Mouse (Mus musculus) MEL (cell line): Measurements from ENCODE around the gene Sox5. TPM values are rescaled to one million over a fixed set of nuclear protein-coding genes. Genes with fewer than 3 reads are reported as not detected.

ENCODE experiments used
- DNase-seq: peaks from one replicate; pipeline ENCODE4 v3.0.0; 2011; ENCODE audit warnings: low read depth, low spot score
- H3K27ac ChIP-seq: 2 replicates; pipeline ENCODE4 v1.5.1; 2012; ENCODE audit warnings: low read depth, mild to moderate bottlenecking, control low read depth, low read length, moderate library complexity; ENCODE audit not compliant: control insufficient read depth
- H3K27me3 ChIP-seq, 2 experiments: fragments of 150-350 bp in 1 of 2; sonication (generic) in 1 of 2; 2 replicates each; pipeline ENCODE4 v1.6.1; 2012; ENCODE audit warnings: low read length in 2 of 2, mild to moderate bottlenecking in 2 of 2, improper control_type of control experiment in 1 of 2, moderate library complexity in 1 of 2; ENCODE audit not compliant: insufficient read depth in 2 of 2, control insufficient read depth in 1 of 2
- H3K36me3 ChIP-seq, 2 experiments: 2 replicates each; pipeline ENCODE4 v1.6.1; 2012 to 2014; ENCODE audit warnings: low read length in 2 of 2, improper control_type of control experiment in 1 of 2, inconsistent platforms in 1 of 2, mild to moderate bottlenecking in 1 of 2; ENCODE audit not compliant: insufficient read depth in 2 of 2, control insufficient read depth in 1 of 2
- H3K4me1 ChIP-seq, 2 experiments: fragments of 150-350 bp in 1 of 2; sonication (generic) in 1 of 2; 2 replicates each; pipeline ENCODE4 v1.6.1; 2012; ENCODE audit warnings: low read length in 2 of 2, improper control_type of control experiment in 1 of 2, mild to moderate bottlenecking in 1 of 2; ENCODE audit not compliant: insufficient read depth in 2 of 2, control insufficient read depth in 1 of 2
- H3K4me3 ChIP-seq, 2 experiments: fragments of 150-350 bp in 1 of 2; sonication (generic) in 1 of 2; 2 replicates each; pipeline ENCODE4 v1.5.1; 2012; ENCODE audit warnings: low read depth in 2 of 2, low read length in 2 of 2, mild to moderate bottlenecking in 2 of 2, moderate library complexity in 2 of 2, control low read depth in 1 of 2, improper control_type of control experiment in 1 of 2; ENCODE audit not compliant: control insufficient read depth in 1 of 2, insufficient read depth in 1 of 2
- H3K79me2 ChIP-seq: 2 replicates; pipeline ENCODE4 v1.6.1; 2012; ENCODE audit warnings: mild to moderate bottlenecking, low read length, moderate library complexity; ENCODE audit not compliant: control insufficient read depth, poor library complexity, insufficient read depth
- H3K9ac ChIP-seq: 2 replicates; pipeline ENCODE4 v1.6.1; 2012; ENCODE audit warnings: low read depth, mild to moderate bottlenecking, control low read depth, low read length, moderate library complexity; ENCODE audit not compliant: control insufficient read depth, poor library complexity, severe bottlenecking
- H3K9me3 ChIP-seq: fragments of 150-350 bp; sonication (generic); replicated peaks from 2 replicates; pipeline ENCODE4 v1.6.1; 2012; ENCODE audit warnings: mild to moderate bottlenecking, low read length, improper control_type of control experiment, moderate library complexity; ENCODE audit not compliant: insufficient read depth
- CTCF ChIP-seq, 3 experiments: IDR thresholded peaks in 2 of 3; conservative IDR thresholded peaks in 1 of 3; 2 replicates each; pipeline ENCODE4 v1.5.1; 2011 to 2012; ENCODE audit warnings: low read length in 3 of 3, low read depth in 2 of 3, mild to moderate bottlenecking in 2 of 3, improper control_type of control experiment in 1 of 3, inconsistent platforms in 1 of 3, mixed read lengths in 1 of 3, moderate library complexity in 1 of 3; ENCODE audit not compliant: control insufficient read depth in 1 of 3, insufficient read depth in 1 of 3, poor library complexity in 1 of 3, severe bottlenecking in 1 of 3
- GABPA ChIP-seq: IDR thresholded peaks from 2 replicates; pipeline ENCODE4 v1.6.1; 2012; ENCODE audit warnings: low read depth, mild to moderate bottlenecking, inconsistent platforms, low read length, improper control_type of control experiment, moderate library complexity
- GATA1 ChIP-seq: IDR thresholded peaks from 2 replicates; pipeline ENCODE4 v1.6.1; 2011; ENCODE audit warnings: low read depth, low read length, improper control_type of control experiment
- KAT2A ChIP-seq: conservative IDR thresholded peaks from 2 replicates; pipeline ENCODE4 v1.6.1; 2012; ENCODE audit warnings: low read depth, low read length, improper control_type of control experiment, inconsistent platforms
- MAFK ChIP-seq: IDR thresholded peaks from 2 replicates; pipeline ENCODE4 v1.6.1; 2011; ENCODE audit warnings: low read depth, mild to moderate bottlenecking, low read length, improper control_type of control experiment, borderline replicate concordance
- MEF2A ChIP-seq: IDR thresholded peaks from 2 replicates; pipeline ENCODE4 v1.6.1; 2014; ENCODE audit warnings: low read depth, mild to moderate bottlenecking, inconsistent platforms, low read length, improper control_type of control experiment; ENCODE audit not compliant: poor library complexity, insufficient replicate concordance, severe bottlenecking; ENCODE audit errors: extremely low read depth
- MYC ChIP-seq: IDR thresholded peaks from 2 replicates; pipeline ENCODE4 v1.6.1; 2011; ENCODE audit warnings: low read depth, mild to moderate bottlenecking, low read length, improper control_type of control experiment, moderate library complexity
- NRF1 ChIP-seq: IDR thresholded peaks from 2 replicates; pipeline ENCODE4 v1.6.1; 2014; ENCODE audit warnings: low read depth, mild to moderate bottlenecking, inconsistent platforms, low read length, improper control_type of control experiment, moderate library complexity; ENCODE audit not compliant: poor library complexity, insufficient read depth, severe bottlenecking
- POLR2AphosphoS2 ChIP-seq: IDR thresholded peaks from 2 replicates; pipeline ENCODE4 v1.6.1; 2011; ENCODE audit warnings: low read length, improper control_type of control experiment
- POLR2AphosphoS5 ChIP-seq: IDR thresholded peaks from 2 replicates; pipeline ENCODE4 v1.6.1; 2012; ENCODE audit warnings: low read depth, borderline replicate concordance, mild to moderate bottlenecking, inconsistent platforms, low read length, moderate library complexity, mixed read lengths
- RCOR1 ChIP-seq: IDR thresholded peaks from 2 replicates; pipeline ENCODE4 v1.6.1; 2012; ENCODE audit warnings: low read depth, mild to moderate bottlenecking, inconsistent platforms, low read length, improper control_type of control experiment
- TAL1 ChIP-seq: IDR thresholded peaks from 2 replicates; pipeline ENCODE4 v1.6.1; 2012; ENCODE audit warnings: mild to moderate bottlenecking, inconsistent platforms, low read length, moderate library complexity, mixed read lengths
- TCF12 ChIP-seq: IDR thresholded peaks from 2 replicates; pipeline ENCODE4 v1.6.1; 2014; ENCODE audit warnings: low read depth, mild to moderate bottlenecking, inconsistent platforms, low read length, improper control_type of control experiment, moderate library complexity
- UBTF ChIP-seq: IDR thresholded peaks from 2 replicates; pipeline ENCODE4 v1.6.1; 2012; ENCODE audit warnings: low read depth, mild to moderate bottlenecking, inconsistent platforms, low read length, improper control_type of control experiment, moderate library complexity, borderline replicate concordance; ENCODE audit not compliant: insufficient read depth
- USF2 ChIP-seq, 2 experiments: IDR thresholded peaks; 2 replicates each; pipeline ENCODE4 v1.6.1; 2011 to 2012; ENCODE audit warnings: improper control_type of control experiment in 2 of 2, low read length in 2 of 2, borderline replicate concordance in 1 of 2, inconsistent platforms in 1 of 2, low read depth in 1 of 2, mild to moderate bottlenecking in 1 of 2; ENCODE audit not compliant: insufficient read depth in 1 of 2
- ZNF384 ChIP-seq: IDR thresholded peaks from 2 replicates; pipeline ENCODE4 v1.6.1; 2012; ENCODE audit warnings: low read depth, mild to moderate bottlenecking, inconsistent platforms, low read length, improper control_type of control experiment
- polyA plus RNA-seq, 2 experiments: library from polyadenylated mRNA; stranded (reverse) in 1 of 2; unstranded in 1 of 2; fragments of >175 nt in 1 of 2; fragments of >200 nt in 1 of 2; gene quantifications; 2 replicates each; pipeline versions ENCODE4 v1.2.1 to v1.2.4; 2012; ENCODE audit warnings: low replicate concordance in 2 of 2, low read depth in 1 of 2; ENCODE audit not compliant: insufficient read length in 2 of 2, insufficient read depth in 1 of 2, missing spikeins in 1 of 2
- total RNA-seq: library from RNA; depleted of rRNA; stranded (reverse); fragments of 300-350 nt; gene quantifications from 2 replicates; pipeline ENCODE4 v1.2.3, GENCODE M21; 2012

Sox5 gene
- total and polyA plus RNA-seq, 3 experiments = 0.19 to 3.0 TPM; not detected in 1

DNA sequence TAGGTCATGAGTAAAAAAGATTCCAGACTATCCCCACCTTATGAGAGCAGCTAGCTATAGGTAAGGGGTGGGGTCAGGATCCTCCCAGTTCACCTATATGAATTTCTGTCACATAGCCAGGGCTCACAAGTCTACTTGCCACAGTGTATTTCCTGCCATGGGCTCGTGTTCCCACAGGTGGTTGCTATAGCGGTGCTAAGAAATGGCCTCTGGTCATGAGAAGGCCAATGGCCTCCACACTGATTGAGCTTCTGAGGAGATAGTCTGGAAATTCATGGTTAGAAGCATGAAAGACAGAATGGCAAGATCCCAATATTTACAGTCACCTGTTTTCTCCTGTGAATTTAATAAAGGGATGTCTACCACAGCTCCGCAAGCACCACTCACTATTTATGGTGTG is 737.4 kb downstream of the Sox5 start:
- TF ChIP-seq TAL1 = no peak
- TF ChIP-seq ZNF384 = no peak
- TF ChIP-seq GATA1 = no peak
- TF ChIP-seq GABPA = no peak
- TF ChIP-seq MEF2A = no peak
- no peak for TF ChIP-seq NRF1
- no peak for TF ChIP-seq UBTF
- Histone ChIP-seq H3K9ac (no peak overlapping the region), H3K36me3 (no peaks in the 10 kb centered on the region), H3K27ac (no peak overlapping the region), H3K79me2 (no peaks in the 10 kb centered on the region), H3K9me3 (no peaks in the 10 kb centered on the region), H3K4me1 (no peaks in the 10 kb centered on the region), H3K27me3 (no peaks in the 10 kb centered on the region), H3K4me3 (no peak overlapping the region)
- no peak for DNase-seq

DNA sequence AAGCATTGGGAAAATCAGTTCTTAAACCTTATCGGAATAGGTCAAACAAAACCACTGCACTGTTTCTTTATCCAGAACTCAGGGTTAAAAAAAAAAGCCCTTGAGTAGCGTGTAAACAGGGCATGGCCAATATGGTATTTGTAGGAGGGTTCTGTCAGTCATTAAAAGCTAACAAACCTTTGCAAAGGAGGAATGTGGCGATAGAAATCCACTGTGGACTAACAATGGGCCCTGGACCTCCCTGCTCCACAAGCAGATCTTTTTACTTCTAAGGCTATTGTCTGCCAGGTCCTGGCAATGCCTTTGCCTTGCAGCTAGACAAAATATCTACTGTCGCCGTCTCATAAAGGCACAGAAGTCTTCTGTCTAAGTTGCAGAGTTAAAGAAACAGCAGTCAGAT is 738.8 kb downstream of the Sox5 start:
- no peak overlapping the region for H3K9ac ChIP-seq
- TF ChIP-seq MAFK (no peak), POLR2AphosphoS2 (no peak), USF2 (IDR thresholded peaks at IDR 0.05; ENCODE audit: borderline replicate concordance in 1 of 2, insufficient read depth in 1 of 2, low read depth in 1 of 2, low read length in 2 of 2) (no peak), GABPA (no peak)
- TF ChIP-seq, all 39 proteins: peak for 0
- Histone ChIP-seq H3K9me3 (no peaks in the 10 kb centered on the region), H3K27me3 (no peaks in the 10 kb centered on the region), H3K4me1 (no peaks in the 10 kb centered on the region), H3K4me3 (no peak overlapping the region), H3K27ac (no peak overlapping the region), H3K36me3 (no peaks in the 10 kb centered on the region), H3K79me2 (no peaks in the 10 kb centered on the region)
- no peak for DNase-seq

- Histone ChIP-seq H3K4me3 (no peak overlapping the region), H3K27me3 (no peaks in the 10 kb centered on the region), H3K79me2 (no peaks in the 10 kb centered on the region), H3K9me3 (no peaks in the 10 kb centered on the region), H3K4me1 (no peaks in the 10 kb centered on the region), H3K9ac (no peak overlapping the region)
- DNase-seq = no peak
- TF ChIP-seq UBTF (no peak), MYC (no peak), USF2 (IDR thresholded peaks at IDR 0.05; ENCODE audit: borderline replicate concordance in 1 of 2, insufficient read depth in 1 of 2, low read depth in 1 of 2, low read length in 2 of 2) (no peak), TCF12 (no peak), RCOR1 (no peak), KAT2A (no peak), POLR2AphosphoS5 (no peak), CTCF (IDR thresholded peaks at IDR 0.05 in 2 of 3, conservative IDR thresholded peaks at IDR 0.05 in 1 of 3; ENCODE audit: control insufficient read depth in 1 of 3, insufficient read depth in 1 of 3, low read depth in 2 of 3, low read length in 3 of 3, poor library complexity in 1 of 3, severe bottlenecking in 1 of 3) (no peak), GATA1 (no peak), POLR2AphosphoS2 (no peak)
- TF ChIP-seq, all 39 proteins: peak for 0
- no peaks in the 10 kb centered on the region for H3K36me3 ChIP-seq
- H3K27ac ChIP-seq = no peak overlapping the region
Observed at GRCm38 (mm10) chr6:144041941-144042340, 739.8 kb downstream of the Sox5 start.
